Mouse (Mus musculus) lung, postnatal 4 days (tissue): ENCODE results near the gene Lamc3.
A peak's percentile ranks its signal among the peaks of the same experiment; 100 is the strongest.

Experiments
- DNase-seq, 2 experiments: peaks; one replicate each; pipeline ENCODE4 v3.0.0; 2021

Gene Lamc3

GRCm38 (mm10) chr2:31943011-31943410 lies 55.9 kb downstream of the Lamc3 start:
- DNase-seq, result no peak

DNA sequence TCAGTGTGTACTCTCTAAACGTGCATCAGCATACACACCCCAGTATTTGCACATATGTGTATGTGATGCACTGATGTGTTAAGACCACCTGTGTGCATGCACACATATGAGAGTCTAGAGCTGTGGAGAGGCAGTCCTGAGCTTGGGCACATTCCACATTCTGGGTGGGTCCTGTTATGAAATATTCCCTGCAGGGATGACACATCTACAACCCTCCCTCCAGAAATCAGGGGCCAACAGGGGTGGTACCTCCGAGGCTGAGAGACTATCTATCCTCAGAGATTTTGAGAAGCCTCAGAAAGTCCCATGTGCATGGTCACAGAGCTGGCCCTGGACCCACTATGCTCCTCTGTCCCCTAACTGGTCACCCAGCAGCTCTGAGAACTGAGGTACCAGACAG lies 58.5 kb downstream of the Lamc3 start:
- DNase-seq, result no peak

DNA sequence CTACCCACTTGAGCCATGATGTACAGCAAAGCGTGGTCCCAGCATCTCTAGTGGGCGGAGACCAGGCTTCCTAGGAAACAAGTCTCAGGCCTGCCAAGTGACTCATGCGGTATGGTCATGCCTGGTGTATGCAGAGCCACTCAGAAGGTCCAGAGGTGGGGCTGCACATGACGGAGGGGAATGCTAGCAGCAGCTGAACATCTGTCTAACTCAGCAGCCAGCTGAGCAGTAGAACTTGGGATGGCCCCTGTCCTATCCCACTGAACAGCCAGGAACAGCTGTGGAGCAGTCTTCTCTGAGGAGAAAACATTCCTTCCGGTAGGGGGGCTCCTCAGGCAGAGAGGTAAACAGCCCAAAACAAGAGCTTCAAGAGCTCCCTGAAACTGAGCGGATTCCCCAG lies 61.3 kb downstream of the Lamc3 start:
- DNase-seq, result no peak

DNA sequence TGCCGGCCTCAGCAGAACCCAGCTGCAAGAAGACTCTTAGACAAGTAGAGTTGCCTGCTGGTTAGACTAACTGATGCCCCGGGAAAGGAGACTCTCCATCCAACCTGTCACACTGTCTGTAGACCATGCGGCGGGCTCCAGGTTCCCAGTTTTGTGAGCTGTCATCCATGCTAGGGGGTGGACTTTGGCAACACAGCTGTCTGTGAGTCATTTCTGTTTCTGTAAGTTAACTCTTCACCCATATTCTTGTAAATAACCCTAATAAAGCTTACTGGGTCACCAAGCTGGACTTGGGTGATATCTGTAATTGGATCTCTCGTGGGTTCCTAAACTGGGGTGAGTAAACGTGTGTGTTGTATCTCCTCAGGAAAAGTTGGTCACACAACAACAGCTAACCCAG lies 61.7 kb downstream of the Lamc3 start:
- no peak for DNase-seq

GRCm38 (mm10) chr2:31950058-31950871 lies 63.2 kb downstream of the Lamc3 start, which contains the start of gene Aif1l:
Gene Aif1l, plus strand, starts transcription at chr2:31950139.
- DNase-seq, result peak; percentile 85 to 88

DNA sequence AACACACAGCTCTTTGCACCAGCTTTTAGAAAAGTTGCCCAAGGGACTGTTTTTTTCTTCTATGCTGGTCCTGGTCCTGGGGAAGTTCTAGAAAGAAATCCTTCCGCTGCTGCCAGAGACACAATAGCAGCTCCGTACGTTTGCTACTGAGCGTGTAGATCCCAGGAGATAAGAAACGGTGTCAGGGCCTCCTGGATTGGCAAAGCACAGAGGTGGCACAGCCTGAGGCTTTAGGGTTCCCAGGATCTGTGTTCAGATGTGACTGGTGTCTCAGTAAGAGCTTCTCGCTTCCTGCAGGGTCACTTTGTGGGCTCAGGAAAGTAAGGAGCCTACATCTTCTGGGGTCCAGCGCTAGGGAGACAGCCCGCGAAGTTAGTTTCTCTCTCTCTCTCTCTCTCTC lies 63.9 kb downstream of the Lamc3 start:
- no peak for DNase-seq

GRCm38 (mm10) chr2:31952236-31952635 lies 65.1 kb downstream of the Lamc3 start:
- DNase-seq, result no peak

DNA sequence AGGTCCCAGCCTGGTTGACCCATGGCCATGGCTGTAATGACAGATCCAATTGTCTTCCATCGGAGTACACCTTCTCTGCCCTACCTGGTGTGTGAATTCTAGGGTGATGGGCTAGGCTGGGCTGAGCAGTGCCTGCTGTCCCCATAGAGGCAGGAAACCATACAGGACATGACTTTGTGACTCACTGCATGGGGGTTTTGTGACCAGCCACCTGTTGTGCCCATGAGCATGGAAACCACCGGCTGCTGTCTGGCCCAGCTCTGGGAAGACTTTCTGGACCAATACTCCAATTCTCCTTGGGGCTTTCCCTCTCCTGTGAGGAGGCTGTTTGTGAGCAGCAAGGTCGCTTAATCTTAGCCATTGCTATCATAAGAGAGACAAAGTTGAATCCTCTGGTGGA lies 65.6 kb downstream of the Lamc3 start:
- DNase-seq, result no peak

DNA sequence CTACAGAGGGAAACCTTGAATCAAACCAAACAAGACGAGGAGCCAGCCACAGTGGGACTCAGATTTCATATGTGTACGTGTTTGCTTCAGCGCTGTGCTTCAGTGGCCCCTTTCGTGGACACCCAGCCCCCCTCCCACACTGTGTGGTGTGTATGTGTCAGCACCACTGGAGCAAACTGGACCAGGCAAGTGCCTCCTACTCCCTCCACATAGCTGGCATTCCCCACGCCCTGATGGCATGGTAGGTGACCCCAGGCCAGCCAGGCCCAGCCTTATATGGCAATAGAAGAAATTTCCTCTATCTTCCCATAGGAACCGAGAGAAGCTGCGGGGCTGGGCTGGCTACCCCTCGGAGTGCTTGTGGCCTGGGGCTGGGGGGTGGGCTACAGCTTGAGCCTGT lies 66.6 kb downstream of the Lamc3 start:
- DNase-seq, result peak; percentile 26 to 55

- no peak for DNase-seq
These were observed 67.7 kb downstream of the Lamc3 start for GRCm38 (mm10) chr2:31954779-31955181.

DNA sequence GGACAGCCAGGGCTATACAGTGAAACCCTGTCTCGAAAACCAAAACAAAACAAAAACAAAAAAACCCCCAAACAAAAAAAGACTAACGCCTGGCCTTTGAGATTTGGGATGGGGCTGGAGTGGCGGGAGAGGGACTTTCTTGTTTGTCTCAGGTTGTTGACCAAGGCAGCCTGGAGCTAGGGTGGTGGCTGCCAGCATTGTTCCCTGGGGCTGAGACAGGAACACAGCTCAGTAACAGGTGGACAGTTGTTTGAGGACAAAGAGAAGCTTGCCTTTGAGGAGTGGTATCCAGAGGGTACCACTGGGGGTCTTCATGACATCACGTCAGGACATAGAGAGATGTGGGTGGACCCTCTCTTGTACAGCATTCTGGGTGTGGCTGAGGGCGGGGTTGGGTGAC lies 68.6 kb downstream of the Lamc3 start:
- no peak for DNase-seq

DNA sequence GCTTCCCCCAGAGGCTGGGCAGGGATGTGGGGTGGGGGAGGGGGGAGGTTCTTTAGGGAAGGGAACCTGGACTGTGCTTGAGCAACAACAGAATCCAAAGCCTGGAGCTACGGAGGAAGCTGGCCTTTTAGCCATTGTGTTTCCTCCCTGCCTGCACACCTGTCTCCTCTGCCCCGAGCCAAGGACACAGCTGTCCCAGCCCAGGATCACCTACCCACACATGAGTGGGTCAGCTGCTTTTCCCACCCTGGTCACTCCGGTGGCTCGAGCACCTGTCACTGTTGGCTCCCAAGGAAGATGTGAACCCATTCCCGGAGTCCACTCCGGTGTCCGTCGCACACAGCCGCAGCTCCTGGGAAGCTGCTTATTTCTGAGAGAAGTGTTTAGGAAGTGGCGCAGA lies 70.1 kb downstream of the Lamc3 start:
- DNase-seq, result no peak

DNA sequence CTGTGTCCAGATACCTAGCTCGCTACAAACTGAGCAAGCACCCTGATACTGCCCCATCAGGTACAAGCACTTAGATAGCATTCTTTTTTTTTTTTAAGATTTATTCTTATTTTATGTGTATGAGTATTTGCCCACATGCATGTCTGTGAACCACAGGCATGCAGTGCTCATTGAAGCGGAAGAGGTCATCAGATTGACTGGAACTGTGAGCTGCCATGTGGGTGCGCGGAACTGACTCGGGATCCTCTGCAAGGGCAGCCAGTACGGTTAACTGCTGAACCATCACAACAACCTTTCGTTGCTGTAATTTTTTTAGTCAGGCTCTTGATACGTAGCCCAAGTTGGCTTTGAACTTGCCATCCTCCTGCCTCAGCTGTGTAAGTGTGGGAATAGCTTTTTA lies 73.9 kb downstream of the Lamc3 start:
- DNase-seq, result no peak

- no peak for DNase-seq
These were observed 74.7 kb downstream of the Lamc3 start for GRCm38 (mm10) chr2:31961791-31962222.

GRCm38 (mm10) chr2:31962501-31963224 lies 75.6 kb downstream of the Lamc3 start:
- peak; percentile 58 to 83 for DNase-seq

GRCm38 (mm10) chr2:31963491-31963890 lies 76.4 kb downstream of the Lamc3 start:
- DNase-seq, result peak; percentile 15 to 70

DNA sequence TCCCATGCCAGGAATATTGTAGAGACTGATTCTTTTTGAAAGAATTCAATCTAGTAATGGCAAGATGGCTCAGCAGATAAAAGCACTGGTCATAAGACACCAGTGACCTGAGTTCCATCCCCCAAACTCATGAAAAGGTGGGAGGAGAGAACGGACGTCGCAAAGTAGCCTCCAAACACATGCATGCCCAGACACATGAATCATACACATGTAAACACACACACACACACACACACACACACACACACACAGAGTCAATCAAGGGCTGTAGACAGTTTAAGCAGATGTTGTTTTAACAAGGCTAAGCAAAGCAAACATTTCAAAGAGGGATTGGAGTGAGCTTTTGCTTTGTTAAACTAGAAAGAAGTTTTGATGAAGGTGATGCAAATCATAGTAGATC lies 77.1 kb downstream of the Lamc3 start:
- no peak for DNase-seq

GRCm38 (mm10) chr2:31965110-31965509 lies 78.0 kb downstream of the Lamc3 start:
- DNase-seq, result peak in 1 of 2 experiments; percentile 66

DNA sequence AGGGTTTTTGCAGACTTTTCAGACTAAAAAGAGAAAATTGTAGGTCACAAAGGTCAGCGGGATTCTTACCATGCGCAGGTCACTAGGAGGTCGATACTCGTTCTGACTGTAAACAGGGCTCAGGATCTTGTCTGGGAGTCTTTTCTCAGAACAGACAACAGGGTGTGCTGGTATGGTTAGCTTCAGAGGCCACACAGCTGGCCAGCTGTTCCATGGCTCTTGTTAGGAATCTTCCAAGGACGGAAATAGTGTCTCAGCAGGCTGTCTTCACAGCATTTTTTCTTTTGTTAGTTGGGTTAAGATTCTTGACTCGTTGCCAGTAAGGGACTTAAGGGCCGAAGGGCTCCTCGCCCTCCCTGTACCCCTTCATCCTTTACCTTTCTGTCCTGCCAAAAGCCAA lies 79.7 kb downstream of the Lamc3 start:
- no peak for DNase-seq

DNA sequence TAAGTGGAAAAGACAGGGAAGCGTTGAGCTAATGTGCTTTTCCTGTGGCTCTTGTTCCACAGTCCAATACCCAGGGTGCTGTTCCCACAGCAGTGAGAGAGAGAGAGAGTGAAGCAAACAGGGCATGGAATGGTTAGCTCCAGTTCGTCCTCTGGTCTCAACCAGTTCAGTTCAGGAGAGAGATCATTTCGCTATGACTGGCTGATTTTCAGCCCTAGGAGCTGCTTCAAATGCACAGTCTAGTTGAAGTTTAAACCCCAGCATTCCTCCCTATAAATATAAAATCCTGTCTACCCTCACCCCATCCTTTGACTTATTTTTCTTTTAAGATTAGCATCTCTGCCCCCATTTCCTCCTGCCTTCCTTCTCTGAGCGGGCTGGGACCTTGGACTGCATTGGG lies 85.5 kb downstream of the Lamc3 start:
- peak in 1 of 2 experiments; percentile 1 for DNase-seq

DNA sequence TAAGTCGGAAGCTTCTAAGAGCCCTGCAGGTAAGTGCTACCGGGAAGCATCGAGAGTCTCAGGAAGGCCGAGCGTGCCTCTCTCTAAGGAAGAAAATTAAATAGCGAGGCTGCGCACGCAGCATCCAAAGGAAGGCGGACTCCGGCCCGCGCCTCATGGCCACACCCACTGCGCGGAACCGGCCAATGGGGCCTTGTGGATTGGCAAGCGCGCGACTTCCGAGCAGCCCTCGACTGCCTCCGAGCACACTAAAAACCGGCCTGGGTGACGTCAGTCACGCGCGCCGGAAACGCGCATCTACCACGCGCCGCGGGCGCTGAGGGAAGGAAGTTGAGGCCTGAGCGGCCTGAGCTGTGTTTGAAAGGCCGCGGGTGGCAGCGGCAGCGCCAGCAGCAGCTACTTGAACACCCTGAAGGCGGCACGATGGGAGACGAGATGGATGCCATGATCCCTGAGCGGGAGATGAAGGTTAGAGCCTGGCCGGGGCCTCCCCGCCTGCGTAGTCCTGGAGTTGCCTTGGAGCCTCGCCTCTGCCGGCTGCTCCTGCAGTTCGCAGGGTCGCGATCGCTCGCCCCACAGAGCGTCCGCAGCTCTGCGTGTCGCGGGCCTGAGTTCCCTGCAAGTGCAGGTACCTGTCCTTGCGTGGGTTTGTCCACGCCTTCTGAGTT lies 87.2 kb downstream of the Lamc3 start, which contains the start of gene Nup214:
Nup214 (plus strand) TSS at position 296 of the 668 bp plus-strand sequence.
- peak; percentile 100 for DNase-seq

DNA sequence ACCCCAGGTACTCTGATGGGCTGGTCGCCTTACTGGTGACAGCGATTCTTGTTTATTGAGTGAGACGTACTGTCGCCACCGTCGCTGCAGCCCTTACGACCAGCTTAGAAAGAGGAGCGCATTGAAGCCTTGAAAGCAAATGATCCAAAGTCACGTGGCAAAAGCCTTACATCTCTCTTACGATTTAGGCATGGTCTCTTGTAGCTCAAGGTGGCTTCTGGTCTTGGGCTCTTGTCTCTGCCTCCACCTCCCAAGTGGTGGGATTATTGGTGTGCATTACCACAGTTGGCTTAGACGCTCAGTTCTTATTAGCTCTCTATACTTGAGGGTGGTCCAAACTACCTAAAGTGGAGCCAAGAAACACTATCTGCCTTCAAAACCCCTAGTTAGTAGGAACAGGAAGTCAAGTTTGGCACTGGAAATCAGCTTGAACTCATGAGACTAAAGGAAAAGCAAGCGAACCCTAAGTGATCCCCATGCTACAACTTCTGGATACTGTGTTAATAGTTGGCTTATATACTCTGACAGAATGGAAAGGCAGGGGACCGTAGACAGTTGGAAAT lies 87.8 kb downstream of the Lamc3 start:
- peak in 1 of 2 experiments; percentile 21 for DNase-seq

DNA sequence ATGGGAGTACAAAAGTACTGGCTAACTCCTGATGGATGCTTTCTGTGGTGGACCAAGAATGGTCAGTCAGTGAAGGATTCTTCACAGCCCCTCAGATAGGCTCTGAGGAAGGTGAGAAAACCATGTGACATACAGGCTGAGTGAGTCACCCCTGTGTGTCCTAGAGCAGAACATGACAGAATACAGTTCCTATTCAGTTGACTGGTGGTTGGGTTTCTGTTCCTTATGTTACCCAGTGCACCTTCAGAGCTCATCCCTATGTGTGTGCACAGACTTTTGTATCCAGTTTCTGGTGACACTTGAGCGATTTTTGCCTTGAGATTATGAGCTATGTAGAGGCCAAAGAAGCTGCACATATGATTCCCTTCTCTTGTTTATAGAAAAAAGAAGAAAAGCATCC lies 100.7 kb downstream of the Lamc3 start:
- DNase-seq, result no peak
